Mouse (Mus musculus) lung, adult 2 months (tissue): ENCODE data around the gene Znhit2.

Experiments
- CTCF ChIP-seq: fragments of 200-500 bp; IDR thresholded peaks from 2 replicates; pipeline ENCODE4 v1.5.1; 2011; ENCODE audit warnings: mild to moderate bottlenecking, low read length, control low read depth; ENCODE audit not compliant: insufficient read depth
- POLR2A ChIP-seq: fragments of 200-500 bp; IDR thresholded peaks from 2 replicates; pipeline ENCODE4 v1.6.1; 2011; ENCODE audit warnings: low read depth, mild to moderate bottlenecking, control low read depth, low read length, borderline replicate concordance; ENCODE audit errors: extremely low read depth

DNA sequence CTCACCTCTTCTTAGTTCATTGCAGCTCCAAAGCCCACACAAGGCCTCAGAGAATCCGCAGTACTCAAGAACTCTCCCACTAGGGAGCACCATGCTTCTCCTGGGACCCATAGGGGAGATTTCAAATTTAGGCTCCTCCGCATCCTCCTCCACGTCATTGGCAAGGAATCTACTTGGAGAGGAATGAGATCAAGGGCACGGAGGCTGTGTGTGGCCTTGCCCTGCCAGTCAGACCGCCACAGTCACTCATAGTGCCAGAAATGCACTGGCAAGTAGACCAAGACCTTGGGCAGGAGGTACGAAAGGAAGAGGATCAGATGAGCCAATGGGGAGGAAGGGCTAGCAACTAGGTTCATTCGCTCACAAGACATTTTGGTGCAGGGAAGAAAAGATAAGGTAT, 37.1 kb upstream of the Znhit2 start:
- TF ChIP-seq POLR2A: no peak
- TF ChIP-seq CTCF: no peak
